Comparison of ENCODE assay signal across 8 mouse cellular contexts in the genomic region with DNA sequence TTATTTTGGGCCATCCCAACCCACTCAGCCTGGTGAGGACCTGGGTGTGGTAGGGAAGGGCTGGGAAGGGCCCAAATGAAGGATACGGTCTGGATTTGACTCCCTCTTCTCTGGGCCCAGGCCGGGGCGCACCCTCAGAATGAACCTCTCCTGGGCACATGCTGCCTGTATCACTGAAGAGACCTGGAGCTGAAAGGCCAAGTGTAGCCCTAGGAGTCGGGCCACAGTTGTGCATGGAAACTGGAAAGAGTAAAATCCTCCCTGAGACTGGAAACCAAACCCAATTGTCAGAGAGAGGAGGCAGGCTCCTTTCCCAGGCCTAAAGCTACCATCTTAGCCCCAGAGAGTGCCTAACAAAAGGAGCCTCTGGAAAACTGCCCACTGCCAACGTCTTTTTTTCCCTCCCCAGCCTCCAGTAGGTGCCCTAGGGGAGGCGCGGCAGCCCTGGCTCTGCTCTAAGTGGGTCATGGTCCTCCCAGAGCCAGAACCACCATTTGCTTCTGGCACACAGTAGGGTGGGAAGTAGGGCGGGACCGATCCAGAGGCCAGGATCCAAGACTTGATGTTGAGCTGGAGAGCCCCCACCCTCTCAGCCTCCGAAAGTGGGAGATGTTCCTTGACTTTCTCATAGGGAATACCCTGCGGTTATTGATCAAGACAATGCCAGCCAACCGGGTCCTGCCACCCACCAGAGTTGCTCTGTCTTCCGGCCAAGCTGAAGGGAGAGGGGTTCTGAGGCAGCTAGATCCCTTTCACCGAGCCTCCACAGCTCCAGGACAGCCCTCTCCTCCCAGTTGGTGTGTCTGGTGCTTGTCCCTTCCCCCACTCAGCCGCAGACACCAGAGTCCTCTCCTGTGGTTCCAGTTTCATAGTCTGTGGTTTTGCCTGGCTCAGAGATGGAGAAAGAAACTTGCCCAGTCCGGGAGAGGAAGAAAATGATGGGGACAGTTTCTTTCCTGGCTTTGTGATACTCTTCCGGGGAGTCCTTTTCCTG. TPM values are rescaled to one million over a fixed set of nuclear protein-coding genes. Genes with fewer than 3 reads are reported as not detected.
DNase-seq lines count a peak whose midpoint lies in the region; ATAC-seq lines count a peak whose summit lies in the region.

No protein-coding gene starts in this region.

- H3K4me2 ChIP-seq in forebrain, embryonic 11.5 days (ENCODE audit: low read depth, low read length, severe bottlenecking), result peak overlapping the region; percentile 69
- H3K4me2 ChIP-seq in intestine, embryonic 15.5 days (replicated peaks), result peak overlapping the region; percentile 77
- peak overlapping the region; percentile 54 for H3K4me2 ChIP-seq in midbrain, embryonic 11.5 days

- WGBS in forebrain, embryonic 11.5 days, result 52% methylated on average over 17 of the region's 17 CpGs
- WGBS in intestine, embryonic 15.5 days, result 23% methylated on average over 17 of the region's 17 CpGs
- WGBS in midbrain, embryonic 11.5 days, result 43% methylated on average over 17 of the region's 17 CpGs

- H3K27ac ChIP-seq in forebrain, embryonic 11.5 days (ENCODE audit: low read depth, low read length), result 0 out of 2 replicates have a peak overlapping the region, but pooled peaks have one; percentile 77
- peak overlapping the region; percentile 97 for H3K27ac ChIP-seq in intestine, embryonic 15.5 days
- H3K27ac ChIP-seq in midbrain, embryonic 11.5 days (ENCODE audit: low read depth, low read length), result no peak overlapping the region; the same call in 1 of the 2 replicates

- peak overlapping the region; percentile 75 for H3K9ac ChIP-seq in forebrain, embryonic 11.5 days (ENCODE audit: low read length)
- peak overlapping the region; percentile 98 for H3K9ac ChIP-seq in intestine, embryonic 15.5 days
- H3K9ac ChIP-seq in midbrain, embryonic 11.5 days (ENCODE audit: low read length), result peak overlapping the region; percentile 69

- DNase-seq in layer of hippocampus, adult 9-10 months (ENCODE audit: low spot score), result peak; percentile 37
- no peak for DNase-seq in layer of hippocampus, postnatal 36 days
- DNase-seq in NIH3T3 (ENCODE audit: low read depth), result peak; percentile 83
- DNase-seq in forebrain, embryonic 11.5 days (ENCODE audit: low spot score), result no peak
- DNase-seq in midbrain, embryonic 11.5 days (ENCODE audit: low spot score, missing footprints), result peak; percentile 95
- DNase-seq in urinary bladder, adult 2 months (ENCODE audit: low spot score), result no peak
- DNase-seq in B cell, adult 2 months, result no peak

- H3K9me3 ChIP-seq in forebrain, embryonic 11.5 days (ENCODE audit: control insufficient read depth, low read length), result no peaks in the 10 kb centered on the region
- H3K9me3 ChIP-seq in intestine, embryonic 15.5 days, result no peaks in the 10 kb centered on the region
- H3K9me3 ChIP-seq in midbrain, embryonic 11.5 days (ENCODE audit: control insufficient read depth, low read length), result no peaks in the 10 kb centered on the region

- H3K4me1 ChIP-seq in forebrain, embryonic 11.5 days (replicated peaks; ENCODE audit: control insufficient read depth, insufficient read depth, low read length), result peaks cover 24% of the 10 kb centered on the region
- peaks cover 36% of the 10 kb centered on the region for H3K4me1 ChIP-seq in intestine, embryonic 15.5 days (replicated peaks)
- H3K4me1 ChIP-seq in midbrain, embryonic 11.5 days (ENCODE audit: control insufficient read depth, insufficient read depth, low read length), result peaks cover 17% of the 10 kb centered on the region

- H3K36me3 ChIP-seq in forebrain, embryonic 11.5 days (ENCODE audit: control insufficient read depth, insufficient read depth, low read length), result no peaks in the 10 kb centered on the region
- H3K36me3 ChIP-seq in intestine, embryonic 15.5 days, result peaks cover 18% of the 10 kb centered on the region
- H3K36me3 ChIP-seq in midbrain, embryonic 11.5 days (ENCODE audit: control insufficient read depth, insufficient read depth, low read length), result no peaks in the 10 kb centered on the region

- H3K4me3 ChIP-seq in forebrain, embryonic 11.5 days (ENCODE audit: low read depth, low read length), result peak overlapping the region; percentile 49
- H3K4me3 ChIP-seq in intestine, embryonic 15.5 days (replicated peaks), result peak overlapping the region; percentile 77
- H3K4me3 ChIP-seq in midbrain, embryonic 11.5 days (ENCODE audit: low read depth, low read length), result peak overlapping the region; percentile 41

- H3K27me3 ChIP-seq in forebrain, embryonic 11.5 days (ENCODE audit: control insufficient read depth, insufficient read depth, low read length), result no peaks in the 10 kb centered on the region
- H3K27me3 ChIP-seq in intestine, embryonic 15.5 days (replicated peaks), result no peaks in the 10 kb centered on the region
- peaks cover 7% of the 10 kb centered on the region; the same call in 1 of the 2 replicates for H3K27me3 ChIP-seq in midbrain, embryonic 11.5 days (ENCODE audit: control insufficient read depth, insufficient read depth, low read length)

- no peak for ATAC-seq in forebrain, embryonic 11.5 days (replicated peaks; ENCODE audit: low FRiP score)
- 0 out of 2 replicates have a peak, but pooled peaks have one; percentile 3 for ATAC-seq in intestine, embryonic 15.5 days
- 0 out of 2 replicates have a peak, but pooled peaks have one; percentile 5 for ATAC-seq in midbrain, embryonic 11.5 days (ENCODE audit: low FRiP score)

RNA-seq across cellular contexts. Expression of a gene that starts 1.7 kb away (rescaled TPM):
- 10 to 100 TPM; 18.3 to 20.0 TPM for total RNA-seq in layer of hippocampus, postnatal 36 days (2021)
- polyA plus RNA-seq in forebrain, embryonic 11.5 days (2014; fragmentation: Nextera tagmentation; extraction: Ambion mirVana), result 70.7 and 71.6 TPM in 2 replicates
- polyA plus RNA-seq in intestine, embryonic 15.5 days (2015; fragmentation: Nextera tagmentation; extraction: Ambion mirVana), result 110 and 112 TPM in 2 replicates
- 57.4 and 57.5 TPM in 2 replicates for polyA plus RNA-seq in midbrain, embryonic 11.5 days (2014; fragmentation: Nextera tagmentation; extraction: Ambion mirVana)
- polyA plus RNA-seq in urinary bladder, adult 2 months (2012; rRNA removed), result 202 and 226 TPM in 2 replicates

RNA-seq across cellular contexts. Expression of a gene that starts 6.4 kb away (rescaled TPM):
- 100 to 1,000 TPM; 105 to 108 TPM for total RNA-seq in layer of hippocampus, postnatal 36 days (2021)
- 220 and 221 TPM in 2 replicates for polyA plus RNA-seq in forebrain, embryonic 11.5 days (2014; fragmentation: Nextera tagmentation; extraction: Ambion mirVana)
- polyA plus RNA-seq in intestine, embryonic 15.5 days (2015; fragmentation: Nextera tagmentation; extraction: Ambion mirVana), result 270 and 308 TPM in 2 replicates
- polyA plus RNA-seq in midbrain, embryonic 11.5 days (2014; fragmentation: Nextera tagmentation; extraction: Ambion mirVana), result 238 and 253 TPM in 2 replicates
- polyA plus RNA-seq in urinary bladder, adult 2 months (2012; rRNA removed), result 221 and 233 TPM in 2 replicates

RNA-seq across cellular contexts. Expression of a gene that starts 15.6 kb away (rescaled TPM):
- 1 to 10 TPM; 2.4 to 2.7 TPM for total RNA-seq in layer of hippocampus, postnatal 36 days (2021)
- polyA plus RNA-seq in forebrain, embryonic 11.5 days (2014; fragmentation: Nextera tagmentation; extraction: Ambion mirVana), result 4.5 and 5.0 TPM in 2 replicates
- polyA plus RNA-seq in intestine, embryonic 15.5 days (2015; fragmentation: Nextera tagmentation; extraction: Ambion mirVana), result 51.0 and 56.3 TPM in 2 replicates
- polyA plus RNA-seq in midbrain, embryonic 11.5 days (2014; fragmentation: Nextera tagmentation; extraction: Ambion mirVana), result 4.3 and 4.7 TPM in 2 replicates
- polyA plus RNA-seq in urinary bladder, adult 2 months (2012; rRNA removed), result 8.9 TPM in 2 replicates

RNA-seq across cellular contexts. Expression of a gene that starts 30.8 kb away (rescaled TPM):
- 10 to 100 TPM; 26.4 to 29.6 TPM for total RNA-seq in layer of hippocampus, postnatal 36 days (2021)
- polyA plus RNA-seq in forebrain, embryonic 11.5 days (2014; fragmentation: Nextera tagmentation; extraction: Ambion mirVana), result 28.8 and 29.9 TPM in 2 replicates
- 57.2 and 60.6 TPM in 2 replicates for polyA plus RNA-seq in intestine, embryonic 15.5 days (2015; fragmentation: Nextera tagmentation; extraction: Ambion mirVana)
- polyA plus RNA-seq in midbrain, embryonic 11.5 days (2014; fragmentation: Nextera tagmentation; extraction: Ambion mirVana), result 15.8 and 19.5 TPM in 2 replicates
- 81.0 and 93.8 TPM in 2 replicates for polyA plus RNA-seq in urinary bladder, adult 2 months (2012; rRNA removed)

RNA-seq across cellular contexts. Expression of a gene that starts 42.8 kb away (rescaled TPM):
- 10 to 100 TPM; 20.7 to 23.8 TPM for total RNA-seq in layer of hippocampus, postnatal 36 days (2021)
- polyA plus RNA-seq in forebrain, embryonic 11.5 days (2014; fragmentation: Nextera tagmentation; extraction: Ambion mirVana), result 18.8 and 19.8 TPM in 2 replicates
- polyA plus RNA-seq in intestine, embryonic 15.5 days (2015; fragmentation: Nextera tagmentation; extraction: Ambion mirVana), result 1.6 and 1.9 TPM in 2 replicates
- 33.6 and 34.4 TPM in 2 replicates for polyA plus RNA-seq in midbrain, embryonic 11.5 days (2014; fragmentation: Nextera tagmentation; extraction: Ambion mirVana)
- 0.28 and 0.32 TPM in 2 replicates for polyA plus RNA-seq in urinary bladder, adult 2 months (2012; rRNA removed)

Comparison
In these comparisons a context has a peak if more than half of its experiments do, and no peak if none do; other contexts are left out.
1. DNase-seq: peak in layer of hippocampus, adult 9-10 months (single experiment), NIH3T3 (single experiment) and midbrain, embryonic 11.5 days (single experiment); none in layer of hippocampus, postnatal 36 days (0 of 2), forebrain, embryonic 11.5 days (single experiment), urinary bladder, adult 2 months (single experiment) and B cell, adult 2 months (0 of 2).
2. Peak in every context shown above with its lines, with median percentiles within 50 percentile points of each other: H3K4me2 ChIP-seq, H3K4me3 ChIP-seq and H3K9ac ChIP-seq.